Mouse (Mus musculus) CH12.LX (cell line): Measurements from ENCODE around the gene Atr. TPM values are rescaled to one million over a fixed set of nuclear protein-coding genes. Genes with fewer than 3 reads are reported as not detected.

Experiments
- DNase-seq: peaks from one replicate; pipeline ENCODE4 v3.0.0-alpha.2; 2013; ENCODE audit errors: extremely low read depth
- H3K27ac ChIP-seq: 2 replicates; pipeline ENCODE4 v1.5.1; 2012; ENCODE audit warnings: low read depth, mild to moderate bottlenecking, control low read depth, moderate library complexity; ENCODE audit not compliant: insufficient read depth
- H3K27me3 ChIP-seq: replicated peaks from 2 replicates; pipeline ENCODE3; 2012; ENCODE audit warnings: inconsistent platforms
- H3K36me3 ChIP-seq, 2 experiments: replicated peaks in 1 of 2; 2 replicates each; pipeline versions ENCODE3 to v1.6.1; 2012; ENCODE audit warnings: inconsistent platforms in 1 of 2, low read length in 1 of 2, mild to moderate bottlenecking in 1 of 2, mixed read lengths in 1 of 2, moderate library complexity in 1 of 2; ENCODE audit not compliant: control insufficient read depth in 1 of 2, insufficient read depth in 1 of 2
- H3K4me1 ChIP-seq, 2 experiments: 2 replicates each; pipeline ENCODE4 v1.6.1; 2012; ENCODE audit warnings: inconsistent platforms in 1 of 2, moderate library complexity in 1 of 2; ENCODE audit not compliant: insufficient read depth in 2 of 2, control insufficient read depth in 1 of 2
- H3K4me2 ChIP-seq: 2 replicates; pipeline ENCODE4 v1.6.1; 2012; ENCODE audit warnings: low read depth, mild to moderate bottlenecking, control low read depth; ENCODE audit not compliant: poor library complexity, insufficient read depth, severe bottlenecking
- H3K4me3 ChIP-seq, 3 experiments: fragments of 150-350 bp in 1 of 3; sonication (generic) in 1 of 3; replicated peaks in 1 of 3; 2 replicates each; pipeline versions ENCODE3 to v1.5.1; 2011 to 2012; ENCODE audit warnings: low read depth in 2 of 3, low read length in 2 of 3, mild to moderate bottlenecking in 2 of 3, moderate library complexity in 2 of 3, control low read depth in 1 of 3, improper control_type of control experiment in 1 of 3, inconsistent platforms in 1 of 3, mixed read lengths in 1 of 3; ENCODE audit not compliant: poor library complexity in 1 of 3
- H3K79me2 ChIP-seq: replicated peaks from 2 replicates; pipeline ENCODE4 v1.6.1; 2012; ENCODE audit warnings: mild to moderate bottlenecking, moderate library complexity; ENCODE audit not compliant: control insufficient read depth, poor library complexity, insufficient read depth, severe bottlenecking; ENCODE audit errors: extremely low read depth
- H3K9ac ChIP-seq: 2 replicates; pipeline ENCODE4 v1.6.1; 2012; ENCODE audit warnings: low read depth, mild to moderate bottlenecking, control low read depth, moderate library complexity; ENCODE audit not compliant: insufficient read depth
- H3K9me3 ChIP-seq: replicated peaks from 2 replicates; pipeline ENCODE3; 2012; ENCODE audit warnings: low read length, inconsistent platforms, mixed read lengths
- BHLHE40 ChIP-seq: IDR thresholded peaks from 2 replicates; pipeline ENCODE4 v1.6.1; 2011; ENCODE audit warnings: mild to moderate bottlenecking, low read depth, low read length, improper control_type of control experiment
- CHD2 ChIP-seq: IDR thresholded peaks from 2 replicates; pipeline ENCODE4 v1.6.1; 2011; ENCODE audit warnings: low read length, improper control_type of control experiment
- GABPA ChIP-seq: IDR thresholded peaks from 2 replicates; pipeline ENCODE4 v1.6.1; 2012; ENCODE audit warnings: low read depth, low read length, improper control_type of control experiment, inconsistent platforms; ENCODE audit not compliant: insufficient replicate concordance
- HCFC1 ChIP-seq: IDR thresholded peaks from 2 replicates; pipeline ENCODE4 v1.6.1; 2012; ENCODE audit warnings: low read depth, mild to moderate bottlenecking, inconsistent platforms, low read length, improper control_type of control experiment
- IRF4 ChIP-seq: IDR thresholded peaks from 2 replicates; pipeline ENCODE4 v1.6.1; 2014; ENCODE audit warnings: low read depth, mild to moderate bottlenecking, inconsistent platforms, low read length, improper control_type of control experiment
- MAZ ChIP-seq: IDR thresholded peaks from 2 replicates; pipeline ENCODE4 v1.6.1; 2012; ENCODE audit warnings: low read depth, mild to moderate bottlenecking, inconsistent platforms, low read length, improper control_type of control experiment, moderate library complexity
- MEF2A ChIP-seq: IDR thresholded peaks from 2 replicates; pipeline ENCODE4 v1.6.1; 2014; ENCODE audit warnings: low read depth, mild to moderate bottlenecking, inconsistent platforms, low read length, improper control_type of control experiment, borderline replicate concordance
- PAX5 ChIP-seq: IDR thresholded peaks from 2 replicates; pipeline ENCODE4 v1.6.1; 2012; ENCODE audit warnings: low read length, inconsistent platforms, mixed read lengths
- POLR2A ChIP-seq: IDR thresholded peaks from 2 replicates; pipeline ENCODE4 v1.6.1; 2011; ENCODE audit warnings: low read depth, mild to moderate bottlenecking, improper control_type of control experiment, low read length
- POLR2AphosphoS2 ChIP-seq: IDR thresholded peaks from 2 replicates; pipeline ENCODE4 v1.6.1; 2011; ENCODE audit warnings: low read depth, low read length, improper control_type of control experiment
- RAD21 ChIP-seq: IDR thresholded peaks from 2 replicates; pipeline ENCODE4 v1.6.1; 2011; ENCODE audit warnings: low read depth, mild to moderate bottlenecking, low read length, improper control_type of control experiment, moderate library complexity
- SMC3 ChIP-seq: IDR thresholded peaks from 2 replicates; pipeline ENCODE4 v1.6.1; 2011; ENCODE audit warnings: low read depth, low read length, improper control_type of control experiment
- TBP ChIP-seq: conservative IDR thresholded peaks from 2 replicates; pipeline ENCODE4 v1.6.1; 2011; ENCODE audit warnings: low read depth, low read length, improper control_type of control experiment
- UBTF ChIP-seq: IDR thresholded peaks from 2 replicates; pipeline ENCODE4 v1.6.1; 2012; ENCODE audit warnings: low read depth, mild to moderate bottlenecking, inconsistent platforms, low read length, improper control_type of control experiment, moderate library complexity
- ZC3H11A ChIP-seq: IDR thresholded peaks from 2 replicates; pipeline ENCODE4 v1.6.1; 2012; ENCODE audit warnings: low read depth, mild to moderate bottlenecking, inconsistent platforms, low read length, improper control_type of control experiment
- ZKSCAN1 ChIP-seq: IDR thresholded peaks from 2 replicates; pipeline ENCODE4 v1.6.1; 2012; ENCODE audit warnings: low read depth, inconsistent platforms, low read length, improper control_type of control experiment, borderline replicate concordance
- dilution Hi-C: fragments of 300-500 bp; cut with MboI; formaldehyde crosslinking; loops from 2 replicates; pipeline ENCODE4 v1.14.3; 2020; ENCODE audit warnings: low sequenced_read_pairs; ENCODE audit not compliant: extremely low pct_unique_long_range_greater_than_20kb, extremely low pct_ligation_motif_present
- in situ Hi-C: fragments of 300-500 bp; cut with MboI; formaldehyde crosslinking; loops from 3 replicates; pipeline ENCODE4 v1.14.3; 2019; ENCODE audit warnings: low sequenced_read_pairs, low pct_ligation_motif_present, low pct_unique_long_range_greater_than_20kb, mixed read lengths
- polyA plus RNA-seq: library from polyadenylated mRNA; unstranded; fragments of >175 nt; gene quantifications from 2 replicates; pipeline ENCODE4 v1.2.1, GENCODE M21; 2012; ENCODE audit warnings: low read depth; ENCODE audit not compliant: insufficient read length
- total RNA-seq, 2 experiments: library from RNA; depleted of rRNA; stranded (reverse); fragments of 300-350 nt in 1 of 2; fragments of >200 nt in 1 of 2; gene quantifications; 2 replicates each; pipeline ENCODE4 v1.2.3; 2012 to 2014

The Atr gene
- total and polyA plus RNA-seq, 3 experiments = 18.5 to 37.4 (median 23.3) TPM

GRCm38 (mm10) chr9:95932855-95933254 lies 75.5 kb downstream of the Atr start:
- no peak for DNase-seq
- H3K4me2 ChIP-seq = no peak overlapping the region
- dilution Hi-C loops (no loop called here), in situ Hi-C loops (no loop called here)
- H3K4me3 ChIP-seq = no peak overlapping the region
- no peaks in the 10 kb centered on the region for H3K27me3 ChIP-seq
- no peaks in the 10 kb centered on the region for H3K79me2 ChIP-seq
- H3K36me3 ChIP-seq = peaks cover 16 to 41% of the 10 kb centered on the region in 2 experiments
- no peaks in the 10 kb centered on the region for H3K9me3 ChIP-seq
- no peak overlapping the region for H3K27ac ChIP-seq
- no peak overlapping the region for H3K9ac ChIP-seq
- H3K4me1 ChIP-seq = no peaks in the 10 kb centered on the region
- no peak for TF ChIP-seq POLR2AphosphoS2
- no peak for TF ChIP-seq CHD2
- no peak; the same call in 1 of the 2 replicates for TF ChIP-seq RAD21
- no peak for TF ChIP-seq PAX5

- DNase-seq = peak; percentile 52
- peaks cover 21% of the 10 kb centered on the region; the same call in 1 of the 2 replicates for H3K79me2 ChIP-seq
- dilution Hi-C loops = no loop called here
- H3K9ac ChIP-seq = peak overlapping the region; percentile 86
- no peak overlapping the region for H3K27ac ChIP-seq
- peak overlapping the region; percentile 51 for H3K4me2 ChIP-seq
- no peaks in the 10 kb centered on the region for H3K9me3 ChIP-seq
- TF ChIP-seq GABPA (no peak), BHLHE40 (no peak), POLR2A (peak; percentile 39; the same call in 1 of the 2 replicates), MEF2A (0 out of 2 replicates have a peak, but pooled peaks have one; percentile 16), MAZ (0 out of 2 replicates have a peak, but pooled peaks have one; percentile 32), ZKSCAN1 (no peak), IRF4 (0 out of 2 replicates have a peak, but pooled peaks have one; percentile 17), UBTF (no peak), HCFC1 (peak; percentile 17; the same call in 1 of the 2 replicates)
- TF ChIP-seq, all 38 proteins: peak for 5
- H3K36me3 ChIP-seq = peaks cover 3 to 33% of the 10 kb centered on the region in 2 experiments
- peak overlapping the region; percentile 47 to 100 (median 85) for H3K4me3 ChIP-seq
- in situ Hi-C loops = no loop called here
- H3K27me3 ChIP-seq = no peaks in the 10 kb centered on the region
- H3K4me1 ChIP-seq = peaks cover 0 to 14% of the 10 kb centered on the region in 2 experiments; a peak in 2 of 4 replicates
These were observed 96.3 kb downstream of the Atr start for GRCm38 (mm10) chr9:95953658-95954057.

DNA sequence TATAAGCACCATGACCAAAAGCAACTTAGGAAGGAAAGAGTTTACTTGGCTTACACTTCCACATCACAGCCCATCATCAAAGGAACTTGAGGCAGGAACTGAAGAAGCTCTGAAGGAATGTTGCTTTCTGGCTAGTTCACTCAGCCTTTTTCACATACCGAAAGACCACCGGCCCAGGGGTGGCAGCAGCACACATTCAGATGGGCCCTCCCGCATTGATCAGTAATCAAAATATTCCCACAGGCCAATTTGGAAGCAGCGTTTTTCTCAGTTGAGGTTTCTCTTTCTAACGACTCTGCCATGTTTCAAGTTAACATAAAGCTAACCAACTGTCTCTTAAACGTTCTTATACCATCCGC lies 96.8 kb downstream of the Atr start:
- dilution Hi-C loops (no loop called here), in situ Hi-C loops (no loop called here)
- H3K27me3 ChIP-seq = no peaks in the 10 kb centered on the region
- H3K9me3 ChIP-seq = no peaks in the 10 kb centered on the region
- DNase-seq = no peak
- H3K27ac ChIP-seq = no peak overlapping the region; the same call in 1 of the 2 replicates
- peaks cover 21% of the 10 kb centered on the region; the same call in 1 of the 2 replicates for H3K79me2 ChIP-seq
- H3K36me3 ChIP-seq = peaks cover 3 to 35% of the 10 kb centered on the region in 2 experiments
- peak overlapping the region; percentile 69; the same call in 1 of the 2 replicates for H3K4me2 ChIP-seq
- peaks cover 0 to 14% of the 10 kb centered on the region in 2 experiments; a peak in 2 of 4 replicates for H3K4me1 ChIP-seq
- H3K4me3 ChIP-seq = peak overlapping the region; percentile 85 to 100 (median 92)
- H3K9ac ChIP-seq = peak overlapping the region; percentile 86
- TF ChIP-seq BHLHE40 = no peak
- no peak for TF ChIP-seq TBP
- no peak for TF ChIP-seq MEF2A
- no peak for TF ChIP-seq ZC3H11A
- TF ChIP-seq POLR2AphosphoS2 = no peak
- no peak for TF ChIP-seq SMC3
